Mouse (Mus musculus): ENCODE measurements around the gene Naa38. TPM values are rescaled to one million over a fixed set of nuclear protein-coding genes. Genes with fewer than 3 reads are reported as not detected.
A peak's percentile ranks its signal among the peaks of the same experiment; 100 is the strongest.
"Not testable (repeated sequence)": the region's sequence is repeated elsewhere in the genome, so short reads cannot be mapped to it uniquely, and the experiment has no call there.

The Naa38 gene
- polyA plus RNA-seq, 1 experiment from 2014 or later = 132 TPM

DNA sequence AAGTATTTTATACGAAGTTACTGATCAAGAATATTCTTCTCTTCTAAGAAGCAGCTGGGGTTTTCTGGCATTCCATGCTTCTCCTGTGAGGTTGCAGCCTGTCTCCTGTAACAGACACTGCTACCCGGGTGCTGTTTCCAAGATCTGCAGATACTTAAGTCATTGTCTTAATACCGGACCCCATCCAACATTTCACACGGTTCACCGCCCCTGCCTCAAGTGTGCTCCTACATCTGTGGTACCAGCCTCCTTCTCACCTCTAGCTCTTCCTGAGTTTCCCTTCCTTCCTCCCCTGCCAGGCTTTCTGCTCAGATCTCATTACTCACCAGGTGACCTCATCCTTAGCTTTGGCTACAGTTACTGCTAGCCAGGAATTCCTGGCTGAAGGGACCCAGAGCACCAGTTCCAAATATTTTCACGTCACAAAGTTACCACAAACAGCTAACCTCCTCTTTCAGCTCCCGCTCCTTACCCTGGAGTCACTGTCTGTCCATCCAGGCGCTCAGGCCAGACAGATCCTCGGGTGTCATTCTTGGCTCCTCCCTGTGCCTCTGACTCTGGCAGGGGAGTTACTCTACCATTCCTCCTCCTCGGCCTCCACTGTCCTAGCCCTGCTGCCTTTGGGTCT lies 12.7 kb upstream of the Naa38 start:
- H3K4me3 ChIP-seq (ENCODE audit: low read depth, low read length) = no peak overlapping the region
- H3K36me3 ChIP-seq (ENCODE audit: control insufficient read depth, insufficient read depth, low read length) = no peaks in the 10 kb centered on the region
- H3K4me2 ChIP-seq (ENCODE audit: low read depth, low read length) = no peak overlapping the region
- H3K27ac ChIP-seq (ENCODE audit: low read depth, low read length) = no peak overlapping the region
- 69% methylated on average over 10 of the region's 10 CpGs for WGBS
- H3K9ac ChIP-seq (replicated peaks; ENCODE audit: low read depth, low read length) = no peak overlapping the region
- no peak for ATAC-seq (ENCODE audit: low read depth)
- H3K4me1 ChIP-seq (ENCODE audit: control insufficient read depth, insufficient read depth, low read length) = no peaks in the 10 kb centered on the region
- H3K27me3 ChIP-seq (ENCODE audit: control insufficient read depth, insufficient read depth, low read length) = no peaks in the 10 kb centered on the region
- H3K9me3 ChIP-seq (ENCODE audit: control insufficient read depth, low read length) = no peaks in the 10 kb centered on the region

- no peak for ATAC-seq (ENCODE audit: low read depth)
These were observed 10.3 kb upstream of the Naa38 start for GRCm38 (mm10) chr11:69384979-69385378.

GRCm38 (mm10) chr11:69386758-69387157 lies 8.5 kb upstream of the Naa38 start:
- no peaks in the 10 kb centered on the region for H3K4me1 ChIP-seq (ENCODE audit: control insufficient read depth, insufficient read depth, low read length)
- no peak overlapping the region for H3K9ac ChIP-seq (replicated peaks; ENCODE audit: low read depth, low read length)
- 85% methylated on average over 7 of the region's 7 CpGs for WGBS
- no peak overlapping the region for H3K27ac ChIP-seq (ENCODE audit: low read depth, low read length)
- H3K9me3 ChIP-seq (ENCODE audit: control insufficient read depth, low read length) = no peaks in the 10 kb centered on the region
- H3K36me3 ChIP-seq (ENCODE audit: control insufficient read depth, insufficient read depth, low read length) = no peaks in the 10 kb centered on the region
- H3K4me3 ChIP-seq (ENCODE audit: low read depth, low read length) = no peak overlapping the region
- no peak overlapping the region for H3K4me2 ChIP-seq (ENCODE audit: low read depth, low read length)
- ATAC-seq (ENCODE audit: low read depth) = no peak
- H3K27me3 ChIP-seq (ENCODE audit: control insufficient read depth, insufficient read depth, low read length) = no peaks in the 10 kb centered on the region

More at GRCm38 (mm10) chr11:69384979-69385378, 10.3 kb upstream of the Naa38 start:
- no peaks in the 10 kb centered on the region for H3K36me3 ChIP-seq (ENCODE audit: control insufficient read depth, insufficient read depth, low read length)
- H3K4me2 ChIP-seq (ENCODE audit: low read depth, low read length) = no peak overlapping the region
- no peak overlapping the region for H3K9ac ChIP-seq (replicated peaks; ENCODE audit: low read depth, low read length)
- WGBS = 81% methylated on average over 6 of the region's 6 CpGs
- H3K27ac ChIP-seq (ENCODE audit: low read depth, low read length) = no peak overlapping the region
- no peaks in the 10 kb centered on the region for H3K27me3 ChIP-seq (ENCODE audit: control insufficient read depth, insufficient read depth, low read length)
- no peak overlapping the region for H3K4me3 ChIP-seq (ENCODE audit: low read depth, low read length)
- H3K4me1 ChIP-seq (ENCODE audit: control insufficient read depth, insufficient read depth, low read length) = no peaks in the 10 kb centered on the region
- no peaks in the 10 kb centered on the region for H3K9me3 ChIP-seq (ENCODE audit: control insufficient read depth, low read length)

- Histone ChIP-seq H3K9me3 (ENCODE audit: control insufficient read depth, low read length) (no peaks in the 10 kb centered on the region), H3K27ac (ENCODE audit: low read depth, low read length) (no peak overlapping the region), H3K4me1 (ENCODE audit: control insufficient read depth, insufficient read depth, low read length) (no peaks in the 10 kb centered on the region), H3K4me2 (ENCODE audit: low read depth, low read length) (no peak overlapping the region), H3K27me3 (ENCODE audit: control insufficient read depth, insufficient read depth, low read length) (no peaks in the 10 kb centered on the region), H3K4me3 (ENCODE audit: low read depth, low read length) (no peak overlapping the region), H3K9ac (replicated peaks; ENCODE audit: low read depth, low read length) (no peak overlapping the region), H3K36me3 (ENCODE audit: control insufficient read depth, insufficient read depth, low read length) (no peaks in the 10 kb centered on the region)
- no peak for ATAC-seq (ENCODE audit: low read depth)
- WGBS = 97% methylated on average over 4 of the region's 4 CpGs
These were observed 6.6 kb upstream of the Naa38 start for GRCm38 (mm10) chr11:69388680-69389079.

- Histone ChIP-seq H3K27me3 (ENCODE audit: control insufficient read depth, insufficient read depth, low read length) (no peaks in the 10 kb centered on the region), H3K4me1 (ENCODE audit: control insufficient read depth, insufficient read depth, low read length) (peaks cover 5% of the 10 kb centered on the region; the same call in 1 of the 2 replicates), H3K9me3 (ENCODE audit: control insufficient read depth, low read length) (no peaks in the 10 kb centered on the region), H3K27ac (ENCODE audit: low read depth, low read length) (no peak overlapping the region), H3K9ac (replicated peaks; ENCODE audit: low read depth, low read length) (no peak overlapping the region), H3K36me3 (ENCODE audit: control insufficient read depth, insufficient read depth, low read length) (no peaks in the 10 kb centered on the region), H3K4me2 (ENCODE audit: low read depth, low read length) (no peak overlapping the region), H3K4me3 (ENCODE audit: low read depth, low read length) (no peak overlapping the region)
- WGBS = 64% methylated on average over 14 of the region's 14 CpGs
- no peak; the same call in 1 of the 2 replicates for ATAC-seq (ENCODE audit: low read depth)
These were observed 5.5 kb upstream of the Naa38 start for GRCm38 (mm10) chr11:69389531-69390399.

DNA sequence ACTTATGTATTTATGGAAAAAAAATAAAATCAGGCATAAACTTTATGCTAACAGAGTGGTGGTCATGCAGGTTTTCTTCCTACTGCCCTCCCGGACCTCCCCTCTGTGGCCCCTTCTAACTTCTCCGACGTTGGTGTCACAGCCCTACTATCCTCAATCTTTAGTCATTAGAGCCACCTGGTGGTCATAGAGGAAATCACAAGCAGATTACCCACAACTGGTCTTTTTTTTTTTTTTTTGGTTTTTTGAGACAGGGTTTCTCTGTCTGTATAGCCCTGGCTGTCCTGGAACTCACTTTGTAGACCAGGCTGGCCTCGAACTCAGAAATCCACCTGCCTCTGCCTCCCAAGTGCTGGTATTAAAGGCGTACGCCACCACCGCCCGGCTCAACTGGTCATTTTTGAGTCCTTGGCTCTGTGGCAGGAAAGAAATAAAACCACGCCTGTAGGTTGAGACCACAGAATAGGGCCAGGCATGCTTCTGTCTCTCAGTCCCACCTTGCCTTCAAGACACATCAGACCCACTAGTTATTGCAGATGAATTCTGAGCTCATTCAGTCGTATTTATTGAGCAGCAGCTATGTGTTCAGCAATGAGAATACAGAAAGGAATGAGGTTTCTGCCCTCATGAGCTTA lies 4.8 kb upstream of the Naa38 start:
- Histone ChIP-seq H3K36me3 (ENCODE audit: control insufficient read depth, insufficient read depth, low read length) (no peaks in the 10 kb centered on the region), H3K4me2 (ENCODE audit: low read depth, low read length) (no peak overlapping the region), H3K27ac (ENCODE audit: low read depth, low read length) (no peak overlapping the region), H3K4me1 (ENCODE audit: control insufficient read depth, insufficient read depth, low read length) (peaks cover 5% of the 10 kb centered on the region; the same call in 1 of the 2 replicates), H3K9me3 (ENCODE audit: control insufficient read depth, low read length) (no peaks in the 10 kb centered on the region), H3K4me3 (ENCODE audit: low read depth, low read length) (no peak overlapping the region), H3K27me3 (ENCODE audit: control insufficient read depth, insufficient read depth, low read length) (no peaks in the 10 kb centered on the region), H3K9ac (replicated peaks; ENCODE audit: low read depth, low read length) (no peak overlapping the region)
- WGBS = 52% methylated on average over 10 of the region's 10 CpGs
- ATAC-seq (ENCODE audit: low read depth) = peak; percentile 50; the same call in 1 of the 2 replicates

DNA sequence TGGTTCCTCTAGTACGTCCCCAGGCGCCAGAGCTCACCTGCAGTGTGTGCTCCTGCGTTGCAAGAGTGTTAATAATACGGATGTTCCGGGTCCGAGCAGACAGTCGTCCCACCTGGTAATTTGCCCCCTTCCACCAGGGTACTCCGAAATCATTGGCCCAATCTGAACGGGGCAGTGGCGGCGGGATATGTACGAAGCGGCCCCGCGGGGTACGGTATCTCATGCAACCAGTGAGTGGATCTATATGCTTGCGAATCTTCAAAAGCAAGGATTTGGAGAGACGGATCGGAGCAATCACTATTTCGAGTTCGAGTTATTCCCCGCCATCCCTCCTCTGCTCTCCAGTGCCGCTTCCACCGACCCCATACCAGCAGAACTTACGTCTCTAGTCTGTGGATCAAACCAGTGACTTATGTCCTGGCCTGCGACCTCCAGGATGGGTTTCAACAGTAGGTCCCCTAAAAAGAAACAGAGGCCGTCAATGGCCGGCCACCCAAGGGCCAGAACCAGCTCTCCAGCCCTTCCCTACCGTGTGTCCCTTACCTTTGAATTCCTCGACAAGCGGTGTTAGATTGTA lies 608 bp upstream of the Naa38 start:
- not testable (repeated sequence) for H3K27me3 ChIP-seq (ENCODE audit: control insufficient read depth, insufficient read depth, low read length); H3K36me3 ChIP-seq (ENCODE audit: control insufficient read depth, insufficient read depth, low read length); H3K9me3 ChIP-seq (ENCODE audit: control insufficient read depth, low read length); ATAC-seq (ENCODE audit: low read depth)
- WGBS = 2% methylated on average over 31 of the region's 31 CpGs
- Histone ChIP-seq H3K4me3 (ENCODE audit: low read depth, low read length) (peak overlapping the region; percentile 64), H3K27ac (ENCODE audit: low read depth, low read length) (peak overlapping the region; percentile 99; the same call in 1 of the 2 replicates), H3K4me2 (ENCODE audit: low read depth, low read length) (peak overlapping the region; percentile 88), H3K4me1 (ENCODE audit: control insufficient read depth, insufficient read depth, low read length) (peaks cover 11% of the 10 kb centered on the region; the same call in 1 of the 2 replicates), H3K9ac (replicated peaks; ENCODE audit: low read depth, low read length) (peak overlapping the region; percentile 78)

DNA sequence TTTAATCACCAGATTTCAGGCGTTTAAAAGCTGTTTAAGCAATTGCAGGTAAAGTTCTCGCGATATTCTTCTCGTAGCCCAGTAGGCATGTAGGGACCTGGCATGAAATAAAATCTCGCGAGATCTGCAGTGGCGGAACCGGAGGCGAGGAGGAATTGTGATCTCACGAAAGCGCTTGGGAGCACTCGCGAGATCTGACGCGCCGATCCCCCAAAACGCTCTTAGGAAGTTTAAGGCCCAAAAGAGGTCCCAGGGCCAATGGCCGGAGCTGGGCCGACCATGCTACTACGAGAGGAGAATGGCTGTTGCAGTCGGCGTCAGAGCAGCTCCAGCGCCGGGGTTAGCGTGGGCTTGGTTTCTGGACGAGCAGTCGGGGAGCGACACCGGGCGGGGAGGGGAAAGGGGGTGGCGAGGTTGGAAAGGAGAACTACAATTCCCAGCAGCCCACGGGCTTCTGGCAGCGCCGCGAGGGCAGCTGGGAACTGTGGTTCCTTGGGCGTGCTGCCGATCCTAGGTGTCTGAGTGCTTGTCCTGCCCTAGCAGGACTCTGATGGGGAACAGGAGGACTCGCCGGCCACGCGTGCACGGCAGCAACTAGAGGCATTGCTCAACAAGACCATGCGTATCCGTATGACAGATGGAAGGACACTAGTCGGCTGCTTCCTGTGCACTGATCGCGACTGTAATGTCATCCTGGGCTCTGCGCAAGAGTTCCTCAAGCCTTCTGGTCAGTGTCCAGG lies 517 bp downstream of the Naa38 start:
- Histone ChIP-seq H3K4me1 (ENCODE audit: control insufficient read depth, insufficient read depth, low read length) (peaks cover 11% of the 10 kb centered on the region; the same call in 1 of the 2 replicates), H3K36me3 (ENCODE audit: control insufficient read depth, insufficient read depth, low read length) (peaks cover 12% of the 10 kb centered on the region), H3K9me3 (ENCODE audit: control insufficient read depth, low read length) (no peaks in the 10 kb centered on the region), H3K4me3 (ENCODE audit: low read depth, low read length) (peak overlapping the region; percentile 64), H3K27me3 (ENCODE audit: control insufficient read depth, insufficient read depth, low read length) (no peaks in the 10 kb centered on the region), H3K27ac (ENCODE audit: low read depth, low read length) (peak overlapping the region; percentile 99), H3K4me2 (ENCODE audit: low read depth, low read length) (peak overlapping the region; percentile 88), H3K9ac (replicated peaks; ENCODE audit: low read depth, low read length) (peak overlapping the region; percentile 78)
- ATAC-seq (ENCODE audit: low read depth) = peak; percentile 91
- WGBS = under 1% methylated on average over 48 of the region's 48 CpGs
